Mouse (Mus musculus): ENCODE measurements around the gene Gm17654.
"Not testable (repeated sequence)": the region's sequence is repeated elsewhere in the genome, so short reads cannot be mapped to it uniquely, and the experiment has no call there.

Gene Gm17654

DNA sequence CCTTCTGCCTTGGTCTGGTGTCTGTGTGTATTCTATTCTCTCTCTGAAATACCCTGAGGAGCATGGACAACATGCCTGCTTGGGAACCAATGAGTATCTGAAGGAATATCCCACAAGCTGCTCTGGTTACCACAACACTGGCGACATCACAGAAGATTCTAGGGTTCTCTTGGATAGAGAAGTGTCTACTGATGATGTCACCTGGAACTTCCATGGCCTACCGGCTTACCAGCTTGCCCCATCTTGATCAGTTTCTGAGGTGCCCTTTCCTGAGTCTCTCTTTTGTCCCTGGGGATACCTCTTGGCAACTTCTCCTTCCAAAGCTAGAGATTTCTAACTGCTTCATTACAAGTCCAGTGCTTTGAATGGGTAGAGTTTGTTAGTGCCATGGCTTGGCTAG, at the start of gene Gm17654:
Gm17654 (minus strand) TSS at position 101 of the 400 bp plus-strand sequence.
- DNase-seq (ENCODE audit: low spot score in 2 of 2) = not testable (repeated sequence)

DNA sequence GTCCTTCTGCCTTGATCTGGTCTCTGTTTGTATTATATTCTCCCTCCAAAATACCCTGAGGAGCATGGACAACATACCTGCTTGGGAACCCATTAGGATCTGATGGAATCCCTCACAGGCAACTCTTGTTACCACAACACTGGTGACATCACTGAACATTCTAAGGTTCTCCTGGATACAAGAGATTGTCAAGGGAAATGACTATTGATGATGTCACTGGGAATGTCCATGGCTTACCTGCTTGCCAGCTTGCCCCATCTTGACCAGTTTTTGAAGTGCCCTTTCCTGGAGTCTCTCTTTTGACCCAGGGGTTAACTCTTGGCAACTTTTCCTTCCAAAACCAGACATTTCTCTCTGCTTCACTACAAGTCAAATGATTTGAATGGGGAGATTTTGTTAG, 29.0 kb upstream of the Gm17654 start, which contains the start of gene Gm10375:
Gm10375 (minus strand) TSS at position 101 of the 400 bp plus-strand sequence.
- DNase-seq (ENCODE audit: low spot score in 2 of 2) = not testable (repeated sequence)

- not testable (repeated sequence) for DNase-seq (ENCODE audit: low spot score in 2 of 2)
Observed at GRCm38 (mm10) chr14:43577969-43578368, 977 bp downstream of the Gm17654 start.

GRCm38 (mm10) chr14:43552271-43552670, 26.7 kb downstream of the Gm17654 start:
- DNase-seq (ENCODE audit: low spot score in 2 of 2) = not testable (repeated sequence)

DNA sequence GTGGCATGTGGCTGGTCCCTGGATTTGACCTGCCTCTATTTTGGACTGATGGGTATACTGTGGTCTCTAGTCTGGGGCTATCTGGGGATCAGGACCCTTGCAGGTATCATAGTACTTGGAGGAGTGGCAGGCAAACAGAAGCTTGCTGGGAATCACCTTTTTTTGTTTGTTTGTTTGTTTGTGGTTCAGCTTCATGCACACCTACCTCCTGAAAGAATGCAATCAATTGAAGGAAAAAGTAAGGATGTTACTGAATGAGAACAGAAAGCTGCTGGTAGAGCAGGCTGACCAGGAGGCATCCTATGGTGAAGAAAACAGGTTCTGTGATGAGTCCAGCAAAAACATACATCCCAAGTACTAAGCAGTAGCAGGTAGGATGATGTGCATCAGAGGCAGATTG, 32.7 kb downstream of the Gm17654 start:
- DNase-seq (ENCODE audit: low spot score in 2 of 2) = not testable (repeated sequence)

DNA sequence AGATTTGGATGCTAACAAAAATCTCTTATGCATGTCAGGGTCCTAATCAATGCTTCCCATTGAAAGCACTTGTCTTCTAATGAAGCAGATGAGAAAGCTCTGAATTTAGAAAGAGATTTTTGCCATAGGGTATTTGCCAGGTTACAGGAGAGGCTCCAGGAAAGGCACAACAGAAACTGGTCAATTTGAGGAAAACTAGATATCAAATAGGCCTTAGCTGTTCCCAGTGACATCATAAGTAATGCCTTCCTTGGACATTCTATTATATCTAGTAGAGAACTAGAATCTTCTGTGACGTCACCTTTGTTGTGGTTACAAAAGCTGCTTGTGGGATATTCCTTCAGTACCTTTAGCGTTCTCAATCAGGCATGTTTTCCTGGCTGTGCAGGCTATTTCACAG, 35.7 kb downstream of the Gm17654 start, which contains the start of gene Gm5799:
Gm5799 (plus strand) TSS at position 301 of the 400 bp plus-strand sequence.
- DNase-seq (ENCODE audit: low spot score in 2 of 2) = not testable (repeated sequence)

DNA sequence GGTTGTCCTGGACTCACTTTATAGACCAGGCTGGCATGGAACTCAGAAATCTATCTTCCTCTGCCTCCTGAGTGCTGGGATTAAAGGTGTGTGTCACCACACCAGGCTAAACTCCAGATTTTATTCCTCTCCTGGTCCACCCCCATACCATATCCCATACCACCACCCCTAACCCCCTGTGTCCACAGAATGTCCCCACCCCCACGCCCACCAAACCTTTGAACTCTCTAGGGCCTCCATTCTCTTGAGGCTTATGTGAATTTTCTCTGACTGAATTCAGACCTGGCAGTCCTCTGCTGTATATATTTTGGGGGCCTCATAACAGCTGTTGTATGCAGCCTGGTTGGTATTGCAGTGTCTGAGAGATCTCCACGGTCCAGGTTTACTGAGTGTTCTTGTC, 40.8 kb downstream of the Gm17654 start:
- DNase-seq (ENCODE audit: low spot score in 2 of 2) = peak in 1 of 2 experiments; percentile 17

DNA sequence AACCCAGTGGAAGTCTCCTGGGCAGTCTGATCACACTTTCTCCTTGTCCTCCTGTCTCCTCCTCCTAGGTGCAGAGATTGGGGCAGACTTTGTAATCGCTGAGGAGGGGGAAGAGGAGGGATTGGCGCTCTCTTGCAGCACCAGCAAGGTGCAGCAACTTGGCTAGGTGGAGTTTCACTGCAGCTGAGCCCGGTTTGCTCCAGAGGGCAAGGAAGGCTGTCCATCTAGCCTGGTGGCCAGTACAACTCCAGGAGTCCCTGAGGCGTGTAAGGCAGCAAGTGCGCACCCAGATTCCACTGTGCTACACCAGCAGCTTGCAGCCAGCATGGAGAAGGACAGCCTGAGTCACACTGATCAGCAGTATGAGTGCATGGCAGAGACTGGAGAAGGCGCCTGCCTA, 46.6 kb downstream of the Gm17654 start:
- peak in 1 of 2 experiments; percentile 7 for DNase-seq (ENCODE audit: low spot score in 2 of 2)

- not testable (repeated sequence) for DNase-seq (ENCODE audit: low spot score in 2 of 2)
Observed at GRCm38 (mm10) chr14:43532011-43532383, 46.9 kb downstream of the Gm17654 start.

GRCm38 (mm10) chr14:43531052-43532010, 47.6 kb downstream of the Gm17654 start:
- DNase-seq (ENCODE audit: low spot score in 2 of 2) = not testable (repeated sequence)
